Mouse (Mus musculus) kidney, postnatal 25 days (tissue): ENCODE data around the gene Olfr1158.
"Not testable (repeated sequence)": the region's sequence is repeated elsewhere in the genome, so short reads cannot be mapped to it uniquely, and the experiment has no call there.

Source experiments
- DNase-seq, 2 experiments: peaks; one replicate each; pipeline ENCODE4 v3.0.0; 2021; ENCODE audit warnings: mixed read lengths in 2 of 2

Olfr1158 gene

DNA sequence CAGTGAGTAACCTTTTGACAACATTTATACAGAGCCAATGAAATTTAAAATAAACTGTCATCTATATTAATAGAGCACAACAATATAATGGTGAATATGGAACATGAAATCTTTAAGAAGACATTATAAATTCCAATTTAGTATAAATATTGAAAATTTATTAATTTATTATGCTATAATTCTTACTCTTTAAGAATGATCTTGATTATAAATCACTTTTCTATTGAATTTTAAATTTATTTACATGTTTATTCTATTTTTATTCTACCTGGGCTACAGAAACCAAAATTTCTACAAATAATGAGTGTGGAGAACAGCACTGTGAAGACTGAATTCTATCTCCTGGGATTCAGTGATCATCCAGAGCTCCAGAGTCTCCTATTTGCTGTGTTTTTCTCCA, at the start of gene Olfr1158:
TSS of gene Olfr1158 (plus strand) at position 301 of the 400 bp plus-strand sequence.
- no peak for DNase-seq

DNA sequence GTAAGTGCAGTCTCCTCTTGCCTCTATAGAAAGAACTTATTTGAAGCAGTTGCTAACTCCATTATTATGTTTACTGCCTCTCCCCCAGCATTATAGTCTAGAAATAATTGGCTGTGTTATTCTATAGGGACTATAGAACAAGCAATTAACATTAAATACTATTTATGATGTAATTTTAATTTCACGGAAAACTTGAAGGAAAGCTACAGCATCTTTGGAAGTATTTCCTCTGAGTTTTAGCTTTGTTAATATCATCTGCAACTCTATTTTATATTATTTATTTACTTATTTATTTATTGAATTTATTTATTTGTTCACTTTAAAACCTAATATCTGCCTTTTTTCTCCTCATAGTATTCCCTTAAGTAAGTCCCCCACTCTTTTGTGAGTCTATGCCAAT, 44.9 kb upstream of the Olfr1158 start, which contains the start of gene Olfr1155:
TSS of gene Olfr1155 (minus strand) at position 101 of the 400 bp plus-strand sequence.
- no peak for DNase-seq

GRCm38 (mm10) chr2:87953000-87953399, 36.9 kb upstream of the Olfr1158 start, which contains the start of gene Olfr1156:
Gene Olfr1156 (minus strand): TSS chr2:87953100.
- DNase-seq, result no peak

- DNase-seq, result no peak
Measured at GRCm38 (mm10) chr2:87968199-87968598, 21.7 kb upstream of the Olfr1158 start, which contains the start of gene Olfr1157. Gene Olfr1157 (minus strand): TSS chr2:87968299.

DNA sequence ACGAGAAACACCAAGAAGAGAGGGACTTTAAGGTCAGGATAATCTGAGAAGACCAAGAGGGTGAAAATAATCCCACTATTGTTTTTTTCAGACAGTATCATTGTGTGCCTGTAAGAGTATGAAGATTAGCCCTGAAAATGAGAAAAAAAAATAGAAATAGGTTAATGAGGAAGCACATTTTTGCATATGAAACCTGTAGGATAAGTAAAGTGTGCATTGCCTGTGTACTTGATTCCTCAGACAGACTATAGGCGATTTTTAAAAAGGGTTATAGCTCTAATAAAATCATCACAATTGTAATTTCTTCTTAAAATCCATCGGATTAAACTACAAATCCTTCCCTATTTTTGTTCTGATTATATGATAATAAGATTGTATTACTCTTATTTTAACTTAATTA, 15.3 kb upstream of the Olfr1158 start, which contains the start of gene Olfr74:
TSS of gene Olfr74 (minus strand) at position 101 of the 400 bp plus-strand sequence.
- no peak for DNase-seq

GRCm38 (mm10) chr2:88007515-88008318, 17.8 kb downstream of the Olfr1158 start, which contains the start of gene Olfr1160:
Gene Olfr1160 (minus strand): TSS chr2:88008268.
- DNase-seq, result no peak

DNA sequence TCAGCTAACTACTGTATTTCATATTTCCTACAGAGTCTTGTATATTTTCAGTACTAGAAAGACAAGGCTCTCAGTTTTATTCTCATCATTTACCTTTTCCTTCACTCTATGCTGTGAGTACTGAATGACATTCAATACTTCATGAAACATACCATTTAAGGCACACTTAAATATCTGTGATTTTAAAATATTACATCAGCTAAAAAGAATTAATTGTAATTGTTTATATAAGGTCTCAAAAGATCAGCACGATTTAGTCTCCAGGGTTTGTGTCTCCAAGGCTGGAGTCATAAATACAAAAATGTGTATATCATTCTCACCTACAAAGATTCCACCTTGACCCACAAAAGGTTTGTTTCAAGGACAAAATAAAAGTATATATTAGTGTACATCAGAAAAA, 32.6 kb downstream of the Olfr1158 start, which contains the start of gene Olfr1161:
TSS of gene Olfr1161 (plus strand) at position 301 of the 400 bp plus-strand sequence.
- not testable (repeated sequence) for DNase-seq

DNA sequence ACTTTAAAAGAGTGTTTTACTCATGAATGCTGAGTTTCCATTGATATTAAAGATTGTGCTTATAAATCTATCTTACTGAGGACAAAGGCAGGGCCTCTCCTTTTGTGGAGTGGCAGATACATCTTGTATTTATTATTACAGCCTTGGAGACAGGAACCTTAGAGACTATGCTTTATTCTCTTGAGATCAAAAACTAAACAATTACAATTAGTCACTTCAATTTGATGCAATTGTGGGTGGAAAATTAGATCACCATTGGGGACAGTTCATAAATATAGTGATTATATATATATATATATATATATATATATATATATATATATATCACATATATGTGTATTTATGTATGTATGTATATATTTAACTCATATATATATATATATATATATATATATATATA, 47.7 kb downstream of the Olfr1158 start, which contains the start of gene Olfr73:
TSS of gene Olfr73 (minus strand) at position 101 of the 400 bp plus-strand sequence.
- no peak for DNase-seq
